13 mouse cellular contexts compared by ENCODE assay signal in the genomic region with DNA sequence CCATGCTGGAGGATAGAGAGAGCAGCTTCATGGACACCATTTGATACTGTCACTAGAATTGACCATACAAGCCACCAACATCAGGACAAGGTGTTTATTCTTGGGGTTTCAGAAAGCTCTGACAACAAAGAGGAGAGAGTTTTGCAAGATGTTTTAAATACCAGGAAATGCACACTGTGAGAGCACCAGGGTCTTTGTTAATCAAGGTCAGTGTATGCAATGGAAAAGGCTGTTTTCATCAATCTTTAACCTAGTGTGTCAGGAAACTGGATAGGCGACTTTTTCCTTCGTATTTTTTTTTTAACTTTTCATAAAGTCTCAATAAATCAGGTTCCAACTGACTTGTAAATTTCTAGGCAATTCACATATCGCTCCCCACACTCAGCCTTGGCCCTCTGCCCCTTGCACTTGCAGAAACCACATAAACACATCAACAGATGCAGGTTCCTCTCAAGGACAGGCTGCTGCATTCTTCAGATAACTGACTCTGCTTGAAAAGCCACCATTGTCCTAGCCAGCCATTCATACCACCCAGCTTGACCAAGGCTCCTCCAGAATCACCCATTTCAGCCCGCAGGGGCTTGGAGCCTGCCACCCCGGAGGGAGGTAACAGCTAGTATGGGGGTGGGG.
A peak's percentile ranks its signal among the peaks of the same experiment; 100 is the strongest.
DNase-seq lines count a peak whose midpoint lies in the region; ATAC-seq and TF ChIP-seq lines count a peak whose summit lies in the region.
"Had no signal": no experiment of that assay in that cellular context is flagged by ENCODE, and none has a peak within 500 bp of the region (broad histone marks: within the 10 kb centered on the region; RNA-seq: fewer than 3 reads in every experiment).

No protein-coding gene starts in this region.

- H3K9ac ChIP-seq in kidney, postnatal 0 days (ENCODE audit: low read depth, low read length) = no peak overlapping the region
- no peak overlapping the region for H3K9ac ChIP-seq in midbrain, embryonic 14.5 days (replicated peaks; ENCODE audit: low read length)
- no peak overlapping the region for H3K9ac ChIP-seq in liver, embryonic 12.5 days
- H3K9ac ChIP-seq: embryonic facial prominence, embryonic 12.5 days; forebrain, embryonic 12.5 days had no signal

- 0 out of 2 replicates have a peak overlapping the region, but pooled peaks have one; percentile 15 for H3K27ac ChIP-seq in kidney, postnatal 0 days
- H3K27ac ChIP-seq in midbrain, embryonic 14.5 days (replicated peaks; ENCODE audit: low read depth, low read length) = no peak overlapping the region
- no peak overlapping the region for H3K27ac ChIP-seq in liver, embryonic 12.5 days
- H3K27ac ChIP-seq: embryonic facial prominence, embryonic 12.5 days; forebrain, embryonic 12.5 days had no signal

- no peak overlapping the region for H3K4me3 ChIP-seq in kidney, postnatal 0 days (replicated peaks; ENCODE audit: low read depth, low read length)
- no peak overlapping the region for H3K4me3 ChIP-seq in midbrain, embryonic 14.5 days (replicated peaks; ENCODE audit: low read depth, low read length)
- no peak overlapping the region for H3K4me3 ChIP-seq in liver, embryonic 12.5 days
- H3K4me3 ChIP-seq: embryonic facial prominence, embryonic 12.5 days; forebrain, embryonic 12.5 days had no signal

- H3K36me3 ChIP-seq in kidney, postnatal 0 days (ENCODE audit: insufficient read depth, low read length) = no peaks in the 10 kb centered on the region
- H3K36me3 ChIP-seq in midbrain, embryonic 14.5 days (ENCODE audit: control insufficient read depth, insufficient read depth, low read length) = no peaks in the 10 kb centered on the region
- H3K36me3 ChIP-seq in liver, embryonic 12.5 days = no peaks in the 10 kb centered on the region
- H3K36me3 ChIP-seq: embryonic facial prominence, embryonic 12.5 days; forebrain, embryonic 12.5 days had no signal

- H3K9me3 ChIP-seq in kidney, postnatal 0 days (replicated peaks; ENCODE audit: low read length) = no peaks in the 10 kb centered on the region
- no peaks in the 10 kb centered on the region for H3K9me3 ChIP-seq in midbrain, embryonic 14.5 days (ENCODE audit: control insufficient read depth, low read length)
- no peaks in the 10 kb centered on the region for H3K9me3 ChIP-seq in liver, embryonic 12.5 days (replicated peaks)
- H3K9me3 ChIP-seq: embryonic facial prominence, embryonic 12.5 days; forebrain, embryonic 12.5 days had no signal

- H3K4me2 ChIP-seq in kidney, postnatal 0 days (ENCODE audit: low read length) = no peak overlapping the region
- no peak overlapping the region for H3K4me2 ChIP-seq in midbrain, embryonic 14.5 days (ENCODE audit: low read length)
- H3K4me2 ChIP-seq in liver, embryonic 12.5 days = no peak overlapping the region
- H3K4me2 ChIP-seq: embryonic facial prominence, embryonic 12.5 days; forebrain, embryonic 12.5 days had no signal

- DNase-seq in adrenal gland, adult 8-10 months = peak; percentile 10
- no peak for DNase-seq in adrenal gland, postnatal 25 days
- peak; percentile 75 for DNase-seq in ES-CJ7 (ENCODE audit: low read depth, low spot score)
- DNase-seq in embryo, embryonic 10.5 days (ENCODE audit: low spot score) = peak; percentile 58
- peak; percentile 66 for DNase-seq in kidney, postnatal 0 days (ENCODE audit: low spot score)
- DNase-seq in midbrain, embryonic 14.5 days = no peak
- no peak for DNase-seq in cerebellum, postnatal 14 days
- DNase-seq: gastrocnemius, postnatal 36 days; heart, postnatal 10 days; right cerebral cortex, postnatal 14 days had no signal

- TF ChIP-seq CTCF in kidney, postnatal 0 days (IDR thresholded peaks at IDR 0.05; ENCODE audit: low read depth) = no peak

- no peak for ATAC-seq in kidney, postnatal 0 days (replicated peaks; ENCODE audit: low FRiP score, low read depth)
- ATAC-seq in midbrain, embryonic 14.5 days (ENCODE audit: low FRiP score, low TSS enrichment) = no peak
- ATAC-seq in liver, embryonic 12.5 days = no peak

- H3K4me1 ChIP-seq in kidney, postnatal 0 days (replicated peaks; ENCODE audit: insufficient read depth, low read length) = 0 out of 2 replicates have a peak, but pooled peaks cover 3% of the 10 kb centered on the region
- H3K4me1 ChIP-seq in midbrain, embryonic 14.5 days (ENCODE audit: control insufficient read depth, insufficient read depth, low read length) = no peaks in the 10 kb centered on the region
- no peaks in the 10 kb centered on the region for H3K4me1 ChIP-seq in liver, embryonic 12.5 days

- no peaks in the 10 kb centered on the region for H3K27me3 ChIP-seq in kidney, postnatal 0 days (ENCODE audit: insufficient read depth, low read length)
- H3K27me3 ChIP-seq in midbrain, embryonic 14.5 days (ENCODE audit: control insufficient read depth, insufficient read depth, low read length) = no peaks in the 10 kb centered on the region
- H3K27me3 ChIP-seq in liver, embryonic 12.5 days (replicated peaks) = no peaks in the 10 kb centered on the region
- H3K27me3 ChIP-seq: embryonic facial prominence, embryonic 12.5 days; forebrain, embryonic 12.5 days had no signal

- WGBS in kidney, postnatal 0 days = 17% methylated on average over 5 of the region's 5 CpGs
- 28% methylated on average over 5 of the region's 5 CpGs for WGBS in midbrain, embryonic 14.5 days
- 10% methylated on average over 5 of the region's 5 CpGs for WGBS in liver, embryonic 12.5 days (ENCODE audit: insufficient replicate concordance)

Comparison
In these comparisons a context has a peak if more than half of its experiments do, and no peak if none do; other contexts are left out.
1. DNase-seq: peak in adrenal gland, adult 8-10 months (single experiment), ES-CJ7 (single experiment), embryo, embryonic 10.5 days (single experiment) and kidney, postnatal 0 days (single experiment); none in adrenal gland, postnatal 25 days (single experiment), midbrain, embryonic 14.5 days (single experiment) and cerebellum, postnatal 14 days (0 of 2).